Mouse (Mus musculus) liver, postnatal 0 days (tissue): Measurements from ENCODE around the gene Cdk12.

ENCODE experiments used
- CTCF ChIP-seq: sonication (generic); IDR thresholded peaks from 2 replicates; pipeline ENCODE4 v1.5.1; 2016; ENCODE audit warnings: antibody characterized with exemption, low read depth
- EP300 ChIP-seq: IDR thresholded peaks from 2 replicates; pipeline ENCODE4 v1.6.1; 2016; ENCODE audit warnings: antibody characterized with exemption, low read depth, mild to moderate bottlenecking

- TF ChIP-seq CTCF (no peak), EP300 (no peak)
Observed at GRCm38 (mm10) chr11:98320381-98320780, 117.5 kb downstream of the Cdk12 start.
